Mouse (Mus musculus) CH12.LX (cell line): ENCODE data around the gene Ube2ql1.

Experiments used
- EP300 ChIP-seq: IDR thresholded peaks from 2 replicates; pipeline ENCODE4 v1.6.1; 2011; ENCODE audit warnings: low read length, improper control_type of control experiment
- GABPA ChIP-seq: IDR thresholded peaks from 2 replicates; pipeline ENCODE4 v1.6.1; 2012; ENCODE audit warnings: low read depth, low read length, improper control_type of control experiment, inconsistent platforms; ENCODE audit not compliant: insufficient replicate concordance
- TCF12 ChIP-seq: IDR thresholded peaks from 2 replicates; pipeline ENCODE4 v1.6.1; 2014; ENCODE audit warnings: low read depth, mild to moderate bottlenecking, inconsistent platforms, low read length, improper control_type of control experiment

GRCm38 (mm10) chr13:69654508-69654907, 85.2 kb downstream of the Ube2ql1 start:
- TF ChIP-seq EP300 (no peak), TCF12 (no peak), GABPA (no peak)
